Mouse (Mus musculus) hindbrain, embryonic 13.5 days (tissue): ENCODE measurements around the gene 1700013H16Rik. TPM values are rescaled to one million over a fixed set of nuclear protein-coding genes. Genes with fewer than 3 reads are reported as not detected.

ENCODE experiments used
- ATAC-seq: fragments of 200-750 bp; cut with Nextera tagmentation; 2 replicates; pipeline ENCODE4 v1.8.0; 2017; ENCODE audit warnings: moderate TSS enrichment; ENCODE audit not compliant: low FRiP score
- H3K27ac ChIP-seq: fragments of 300-500 bp; sonication (generic); 2 replicates; pipeline ENCODE4 v1.5.1; 2015; ENCODE audit warnings: inconsistent platforms, mild to moderate bottlenecking, moderate library complexity
- H3K27me3 ChIP-seq: fragments of 300-500 bp; sonication (generic); 2 replicates; pipeline ENCODE4 v1.6.1; 2015; ENCODE audit warnings: mild to moderate bottlenecking, inconsistent platforms
- H3K36me3 ChIP-seq: fragments of 300-500 bp; sonication (generic); 2 replicates; pipeline ENCODE4 v1.6.1; 2015; ENCODE audit warnings: mild to moderate bottlenecking, inconsistent platforms
- H3K4me1 ChIP-seq: fragments of 300-500 bp; sonication (generic); replicated peaks from 2 replicates; pipeline ENCODE4 v1.6.1; 2015; ENCODE audit warnings: inconsistent platforms
- H3K4me2 ChIP-seq: fragments of 300-500 bp; sonication (generic); 2 replicates; pipeline ENCODE4 v1.6.1; 2015; ENCODE audit warnings: inconsistent platforms, mild to moderate bottlenecking, moderate library complexity
- H3K4me3 ChIP-seq: fragments of 300-500 bp; sonication (generic); 2 replicates; pipeline ENCODE4 v1.5.1; 2015; ENCODE audit warnings: mild to moderate bottlenecking, inconsistent platforms
- H3K9ac ChIP-seq: fragments of 300-500 bp; sonication (generic); 2 replicates; pipeline ENCODE4 v1.6.1; 2015; ENCODE audit warnings: mild to moderate bottlenecking, inconsistent platforms
- H3K9me3 ChIP-seq: fragments of 300-500 bp; sonication (generic); 2 replicates; pipeline ENCODE4 v1.6.1; 2016; ENCODE audit warnings: inconsistent platforms
- whole genome bisulfite sequencing: fragments of 180-500 bp; shearing (Covaris S2); methylation state at CpG from one replicate; pipeline ENCODE4 v1.1.7; 2015; 5-methylcytosine and 5-hydroxymethylcytosine counted together
- polyA plus RNA-seq: library from polyadenylated mRNA; unstranded; fragments of >200 nt; fragmentation: Nextera tagmentation; extraction: Ambion mirVana; gene quantifications from 2 replicates; pipeline ENCODE4 v1.2.1, GENCODE M21; 2015

Gene 1700013H16Rik
- polyA plus RNA-seq, 1 experiment from 2014 or later, result not detected

DNA sequence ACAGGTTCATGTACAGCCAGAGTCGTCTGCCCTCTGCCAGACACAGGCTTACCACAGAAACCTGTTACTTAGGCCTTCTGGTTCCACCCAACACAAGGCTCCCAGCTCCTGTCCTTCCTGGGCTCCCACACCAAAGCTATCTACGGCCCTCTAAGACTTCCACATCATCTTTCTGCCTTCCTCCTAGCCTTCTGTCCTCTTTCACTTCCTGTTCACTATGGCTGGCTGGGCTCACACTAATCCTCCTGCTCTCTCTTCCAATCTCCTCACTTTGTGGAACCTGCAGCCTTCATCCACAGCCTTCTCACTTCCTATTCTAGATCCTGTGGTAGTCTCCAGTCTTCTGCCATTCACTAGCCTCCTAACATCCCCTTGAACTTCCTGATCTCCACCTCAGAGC lies 64.5 kb downstream of the 1700013H16Rik start:
- Histone ChIP-seq H3K27ac (no peak overlapping the region), H3K36me3 (no peaks in the 10 kb centered on the region), H3K9me3 (no peaks in the 10 kb centered on the region), H3K27me3 (no peaks in the 10 kb centered on the region), H3K4me2 (no peak overlapping the region), H3K4me1 (no peaks in the 10 kb centered on the region), H3K9ac (no peak overlapping the region), H3K4me3 (no peak overlapping the region)
- WGBS, result 79% methylated on average over 2 of the region's 2 CpGs
- no peak for ATAC-seq

Other genes with a start within 250 kb of the 1700013H16Rik start
- gene Rtl8c, start 149.8 kb downstream of the 1700013H16Rik start, polyA plus RNA-seq, result 213 and 220 TPM in 2 replicates
- 0.65 TPM in 1 of 2 replicates, not detected in the other for gene Gm14597, start 148.9 kb downstream of the 1700013H16Rik start, polyA plus RNA-seq
- 204 and 211 TPM in 2 replicates for gene Rtl8a, start 114.1 kb downstream of the 1700013H16Rik start, polyA plus RNA-seq
- 154 and 172 TPM in 2 replicates for gene Rtl8b, start 87.4 kb downstream of the 1700013H16Rik start, polyA plus RNA-seq
- gene 4930502E18Rik, start 33.0 kb downstream of the 1700013H16Rik start, polyA plus RNA-seq, result 0.13 and 0.23 TPM in 2 replicates
- gene Zfp36l3, start 18.6 kb upstream of the 1700013H16Rik start, polyA plus RNA-seq, result not detected in 2 replicates
- 2.4 and 2.5 TPM in 2 replicates for gene Xlr, start 39.9 kb upstream of the 1700013H16Rik start, polyA plus RNA-seq